Mouse (Mus musculus) liver, adult 2 months (tissue): ENCODE results near the gene Il17re. TPM values are rescaled to one million over a fixed set of nuclear protein-coding genes. Genes with fewer than 3 reads are reported as not detected.

ENCODE experiments used
- DNase-seq: peaks from one replicate; pipeline ENCODE4 v3.0.0-alpha.2; 2011; ENCODE audit warnings: low read depth, low spot score; ENCODE audit errors: extremely low read depth
- H3K27ac ChIP-seq: fragments of 200-500 bp; replicated peaks from 2 replicates; pipeline ENCODE4 v1.5.1; 2012; ENCODE audit warnings: low read depth, mild to moderate bottlenecking, control low read depth, inconsistent platforms, low read length; ENCODE audit not compliant: insufficient read depth
- H3K27me3 ChIP-seq: fragments of 200-500 bp; 2 replicates; pipeline ENCODE4 v1.6.1; 2012; ENCODE audit warnings: mild to moderate bottlenecking, moderate library complexity, low read length, inconsistent platforms; ENCODE audit not compliant: control insufficient read depth, insufficient read depth
- H3K36me3 ChIP-seq: fragments of 200-500 bp; 2 replicates; pipeline ENCODE4 v1.6.1; 2012; ENCODE audit warnings: low read length, inconsistent platforms; ENCODE audit not compliant: control insufficient read depth, insufficient read depth
- H3K4me1 ChIP-seq: fragments of 200-500 bp; 2 replicates; pipeline ENCODE4 v1.6.1; 2011; ENCODE audit warnings: low read length; ENCODE audit not compliant: control insufficient read depth, insufficient read depth
- H3K4me3 ChIP-seq: fragments of 200-500 bp; 2 replicates; pipeline ENCODE4 v1.5.1; 2011; ENCODE audit warnings: low read depth, mild to moderate bottlenecking, control low read depth, low read length, moderate library complexity; ENCODE audit not compliant: insufficient read depth
- H3K79me2 ChIP-seq: fragments of 200-500 bp; 2 replicates; pipeline ENCODE4 v1.6.1; 2012; ENCODE audit warnings: inconsistent platforms, mild to moderate bottlenecking, low read length, moderate library complexity; ENCODE audit not compliant: control insufficient read depth, insufficient read depth
- H3K9ac ChIP-seq: fragments of 200-500 bp; 2 replicates; pipeline ENCODE4 v1.6.1; 2012; ENCODE audit warnings: low read depth, mild to moderate bottlenecking, control low read depth, inconsistent platforms, low read length
- CTCF ChIP-seq: fragments of 200-500 bp; IDR thresholded peaks from 2 replicates; pipeline ENCODE4 v1.5.1; 2011; ENCODE audit warnings: low read depth, low read length, control low read depth
- POLR2A ChIP-seq: fragments of 200-500 bp; IDR thresholded peaks from 2 replicates; pipeline ENCODE4 v1.6.1; 2011; ENCODE audit warnings: low read length, control low read depth; ENCODE audit not compliant: insufficient read depth; ENCODE audit errors: extremely low read depth
- WGBS: fragments of 180-500 bp; shearing (Covaris S2); methylation state at CpG from one replicate; pipeline ENCODE4 v1.1.7; 2018; 5-methylcytosine and 5-hydroxymethylcytosine counted together
- polyA plus RNA-seq: library from polyadenylated mRNA; depleted of rRNA; stranded (reverse); fragments of >200 nt; gene quantifications from 2 replicates; pipeline ENCODE4 v1.2.3, GENCODE M21; 2012; rRNA removed
- total RNA-seq: library from RNA; depleted of rRNA; stranded (reverse); fragments of >200 nt; gene quantifications from 2 replicates; pipeline ENCODE4 v1.2.3, GENCODE M21; 2014; rRNA removed

The Il17re gene
- total and polyA plus RNA-seq, 2 experiments: 0.26 to 0.46 TPM

- Histone ChIP-seq H3K4me1 (no peaks in the 10 kb centered on the region), H3K79me2 (no peaks in the 10 kb centered on the region), H3K4me3 (no peak overlapping the region), H3K27ac (no peak overlapping the region), H3K9ac (no peak overlapping the region), H3K27me3 (no peaks in the 10 kb centered on the region), H3K36me3 (peaks cover 44% of the 10 kb centered on the region)
- TF ChIP-seq POLR2A (no peak), CTCF (no peak)
- no peak for DNase-seq
- WGBS: 98% methylated on average over 3 of the region's 3 CpGs
Observed at GRCm38 (mm10) chr6:113514600-113514999, 56.3 kb downstream of the Il17re start.

- H3K9ac ChIP-seq: no peak overlapping the region
- no peak overlapping the region for H3K4me3 ChIP-seq
- H3K27ac ChIP-seq: no peak overlapping the region
- no peaks in the 10 kb centered on the region for H3K79me2 ChIP-seq
- no peaks in the 10 kb centered on the region for H3K4me1 ChIP-seq
- DNase-seq: no peak
- peaks cover 66% of the 10 kb centered on the region for H3K36me3 ChIP-seq
- TF ChIP-seq CTCF (no peak), POLR2A (no peak)
- H3K27me3 ChIP-seq: no peaks in the 10 kb centered on the region
- WGBS: 86% methylated on average over 8 of the region's 8 CpGs
Observed at GRCm38 (mm10) chr6:113517434-113518080, 59.3 kb downstream of the Il17re start.

Other genes with a start within 250 kb of the Il17re start
- 22.4 and 24.1 TPM in 2 replicates for gene Mtmr14, start 220.6 kb upstream of the Il17re start, total RNA-seq
- 28.8 and 32.8 TPM in 2 replicates for gene Mtmr14, start 220.6 kb upstream of the Il17re start, polyA plus RNA-seq
- gene Cpne9, start 176.2 kb upstream of the Il17re start, total RNA-seq: not detected in 2 replicates
- gene Cpne9, start 176.2 kb upstream of the Il17re start, polyA plus RNA-seq: not detected in 2 replicates
- gene Brpf1, start 151.3 kb upstream of the Il17re start, total RNA-seq: 5.4 and 5.5 TPM in 2 replicates
- 6.7 and 10.2 TPM in 2 replicates for gene Brpf1, start 151.3 kb upstream of the Il17re start, polyA plus RNA-seq
- 4.8 and 5.0 TPM in 2 replicates for gene Ogg1, start 131.5 kb upstream of the Il17re start, total RNA-seq
- gene Ogg1, start 131.5 kb upstream of the Il17re start, polyA plus RNA-seq: 9.2 and 10.4 TPM in 2 replicates
- gene Camk1, start 114.5 kb upstream of the Il17re start, total RNA-seq: 16.1 and 18.8 TPM in 2 replicates
- gene Camk1, start 114.5 kb upstream of the Il17re start, polyA plus RNA-seq: 12.1 and 15.6 TPM in 2 replicates
- 5.2 and 6.6 TPM in 2 replicates for gene Tada3, start 80.6 kb upstream of the Il17re start, total RNA-seq
- 8.4 and 10.4 TPM in 2 replicates for gene Tada3, start 80.6 kb upstream of the Il17re start, polyA plus RNA-seq
- gene Arpc4, start 80.4 kb upstream of the Il17re start, total RNA-seq: 36.0 and 41.8 TPM in 2 replicates
- gene Arpc4, start 80.4 kb upstream of the Il17re start, polyA plus RNA-seq: 31.5 and 36.4 TPM in 2 replicates
- gene Ttll3, start 69.2 kb upstream of the Il17re start, total RNA-seq: 0.65 and 1.5 TPM in 2 replicates
- 1.7 TPM in 2 replicates for gene Ttll3, start 69.2 kb upstream of the Il17re start, polyA plus RNA-seq
- 14.2 and 17.2 TPM in 2 replicates for gene Rpusd3, start 39.1 kb upstream of the Il17re start, total RNA-seq
- gene Rpusd3, start 39.1 kb upstream of the Il17re start, polyA plus RNA-seq: 106 and 118 TPM in 2 replicates
- gene Cidec, start 22.7 kb upstream of the Il17re start, total RNA-seq: 0.92 and 1.5 TPM in 2 replicates
- gene Cidec, start 22.7 kb upstream of the Il17re start, polyA plus RNA-seq: 1.1 and 1.5 TPM in 2 replicates
- gene Jagn1, start 15.9 kb upstream of the Il17re start, total RNA-seq: 20.2 and 26.6 TPM in 2 replicates
- 59.1 and 61.5 TPM in 2 replicates for gene Jagn1, start 15.9 kb upstream of the Il17re start, polyA plus RNA-seq
- 27.8 and 32.6 TPM in 2 replicates for gene Il17rc, start 12.9 kb downstream of the Il17re start, total RNA-seq
- gene Il17rc, start 12.9 kb downstream of the Il17re start, polyA plus RNA-seq: 79.2 and 87.5 TPM in 2 replicates
- 12.3 and 15.9 TPM in 2 replicates for gene Creld1, start 24.8 kb downstream of the Il17re start, total RNA-seq
- 24.4 and 28.7 TPM in 2 replicates for gene Creld1, start 24.8 kb downstream of the Il17re start, polyA plus RNA-seq
- under 0.01 TPM in 1 of 2 replicates, not detected in the other for gene Prrt3, start 43.4 kb downstream of the Il17re start, total RNA-seq
- gene Prrt3, start 43.4 kb downstream of the Il17re start, polyA plus RNA-seq: not detected in 2 replicates
- gene Emc3, start 73.2 kb downstream of the Il17re start, total RNA-seq: 53.5 and 56.0 TPM in 2 replicates
- gene Emc3, start 73.2 kb downstream of the Il17re start, polyA plus RNA-seq: 31.9 and 35.5 TPM in 2 replicates
- 0.18 and 0.67 TPM in 2 replicates for gene Fancd2, start 73.2 kb downstream of the Il17re start, total RNA-seq
- 0.22 TPM in 1 of 2 replicates, not detected in the other for gene Fancd2, start 73.2 kb downstream of the Il17re start, polyA plus RNA-seq
- not detected in 2 replicates for gene Fancd2os, start 142.2 kb downstream of the Il17re start, total RNA-seq
- not detected in 2 replicates for gene Fancd2os, start 142.2 kb downstream of the Il17re start, polyA plus RNA-seq
- gene Brk1, start 146.3 kb downstream of the Il17re start, total RNA-seq: 70.3 and 76.0 TPM in 2 replicates
- gene Brk1, start 146.3 kb downstream of the Il17re start, polyA plus RNA-seq: 75.9 and 80.3 TPM in 2 replicates
- gene Vhl, start 165.5 kb downstream of the Il17re start, total RNA-seq: 7.2 and 9.1 TPM in 2 replicates
- 12.1 and 14.0 TPM in 2 replicates for gene Vhl, start 165.5 kb downstream of the Il17re start, polyA plus RNA-seq
- 18.2 and 20.7 TPM in 2 replicates for gene Irak2, start 180.0 kb downstream of the Il17re start, total RNA-seq
- gene Irak2, start 180.0 kb downstream of the Il17re start, polyA plus RNA-seq: 30.8 and 36.1 TPM in 2 replicates
- gene Tatdn2, start 238.6 kb downstream of the Il17re start, total RNA-seq: 15.0 and 19.9 TPM in 2 replicates
- 15.6 and 16.7 TPM in 2 replicates for gene Tatdn2, start 238.6 kb downstream of the Il17re start, polyA plus RNA-seq